Comparison of ENCODE assay signal across 10 mouse cellular contexts in genomic region chr2:33487332-33487731, GRCm38 (mm10). TPM values are rescaled to one million over a fixed set of nuclear protein-coding genes. Genes with fewer than 3 reads are reported as not detected.
DNase-seq lines count a peak whose midpoint lies in the region; ATAC-seq lines count a peak whose summit lies in the region.
"Had no signal": no experiment of that assay in that cellular context is flagged by ENCODE, and none has a peak within 500 bp of the region (broad histone marks: within the 10 kb centered on the region; RNA-seq: fewer than 3 reads in every experiment).

No protein-coding gene starts in this region.

- peak; percentile 37 for DNase-seq in kidney, postnatal 10 days
- DNase-seq in adrenal gland, adult 8-10 months: no peak
- no peak for DNase-seq in gastrocnemius, postnatal 4 days (ENCODE audit: low spot score in 2 of 2)

- H3K27ac ChIP-seq in intestine, embryonic 16.5 days (ENCODE audit: low read length): no peak overlapping the region
- H3K27ac ChIP-seq in intestine, embryonic 15.5 days: no peak overlapping the region
- peak overlapping the region; percentile 65 for H3K27ac ChIP-seq in hindbrain, embryonic 13.5 days
- H3K27ac ChIP-seq in midbrain, embryonic 16.5 days (ENCODE audit: low read length): no peak overlapping the region
- no peak overlapping the region for H3K27ac ChIP-seq in liver, embryonic 12.5 days
- H3K27ac ChIP-seq: heart, adult 2 months; liver, embryonic 13.5 days had no signal

- ATAC-seq in intestine, embryonic 16.5 days: no peak
- no peak for ATAC-seq in intestine, embryonic 15.5 days
- ATAC-seq in hindbrain, embryonic 13.5 days (ENCODE audit: low FRiP score): peak; percentile 41; the same call in 1 of the 2 replicates
- 0 out of 2 replicates have a peak, but pooled peaks have one; percentile 56 for ATAC-seq in midbrain, embryonic 16.5 days
- no peak for ATAC-seq in liver, embryonic 12.5 days

- no peaks in the 10 kb centered on the region for H3K9me3 ChIP-seq in intestine, embryonic 16.5 days (ENCODE audit: control insufficient read depth, low read length)
- H3K9me3 ChIP-seq in intestine, embryonic 15.5 days: no peaks in the 10 kb centered on the region
- no peaks in the 10 kb centered on the region for H3K9me3 ChIP-seq in hindbrain, embryonic 13.5 days
- H3K9me3 ChIP-seq in midbrain, embryonic 16.5 days (replicated peaks; ENCODE audit: control insufficient read depth, low read length, poor library complexity, severe bottlenecking): no peaks in the 10 kb centered on the region
- H3K9me3 ChIP-seq in liver, embryonic 12.5 days (replicated peaks): no peaks in the 10 kb centered on the region
- H3K9me3 ChIP-seq: liver, embryonic 13.5 days had no signal

- no peak overlapping the region for H3K4me3 ChIP-seq in intestine, embryonic 16.5 days (ENCODE audit: low read length)
- H3K4me3 ChIP-seq in intestine, embryonic 15.5 days (replicated peaks): no peak overlapping the region
- no peak overlapping the region for H3K4me3 ChIP-seq in hindbrain, embryonic 13.5 days
- no peak overlapping the region for H3K4me3 ChIP-seq in midbrain, embryonic 16.5 days (ENCODE audit: low read depth, low read length)
- H3K4me3 ChIP-seq in liver, embryonic 12.5 days: no peak overlapping the region
- H3K4me3 ChIP-seq: heart, adult 2 months; liver, embryonic 13.5 days had no signal

- WGBS in intestine, embryonic 16.5 days: 72% methylated on average over 8 of the region's 8 CpGs
- 77% methylated on average over 8 of the region's 8 CpGs for WGBS in intestine, embryonic 15.5 days
- 43% methylated on average over 8 of the region's 8 CpGs for WGBS in hindbrain, embryonic 13.5 days
- 57% methylated on average over 8 of the region's 8 CpGs for WGBS in midbrain, embryonic 16.5 days
- WGBS in liver, embryonic 12.5 days (ENCODE audit: insufficient replicate concordance): 64% methylated on average over 8 of the region's 8 CpGs

- no peaks in the 10 kb centered on the region for H3K4me1 ChIP-seq in intestine, embryonic 16.5 days (ENCODE audit: control insufficient read depth, insufficient read depth, low read length)
- no peaks in the 10 kb centered on the region for H3K4me1 ChIP-seq in intestine, embryonic 15.5 days (replicated peaks)
- H3K4me1 ChIP-seq in hindbrain, embryonic 13.5 days (replicated peaks): peaks cover 16% of the 10 kb centered on the region
- H3K4me1 ChIP-seq in midbrain, embryonic 16.5 days (ENCODE audit: control insufficient read depth, insufficient read depth, low read length): peaks cover 4% of the 10 kb centered on the region; the same call in 1 of the 2 replicates
- H3K4me1 ChIP-seq in liver, embryonic 12.5 days: no peaks in the 10 kb centered on the region
- H3K4me1 ChIP-seq: liver, embryonic 13.5 days had no signal

- H3K36me3 ChIP-seq in intestine, embryonic 16.5 days (ENCODE audit: control insufficient read depth, insufficient read depth, low read length): no peaks in the 10 kb centered on the region
- H3K36me3 ChIP-seq in intestine, embryonic 15.5 days: no peaks in the 10 kb centered on the region
- no peaks in the 10 kb centered on the region for H3K36me3 ChIP-seq in hindbrain, embryonic 13.5 days
- H3K36me3 ChIP-seq in midbrain, embryonic 16.5 days (ENCODE audit: control insufficient read depth, insufficient read depth, low read length): no peaks in the 10 kb centered on the region
- no peaks in the 10 kb centered on the region for H3K36me3 ChIP-seq in liver, embryonic 12.5 days
- H3K36me3 ChIP-seq: liver, embryonic 13.5 days had no signal

- 0 out of 2 replicates have a peak overlapping the region, but pooled peaks have one; percentile 11 for H3K9ac ChIP-seq in intestine, embryonic 16.5 days (ENCODE audit: low read depth, low read length)
- H3K9ac ChIP-seq in intestine, embryonic 15.5 days: no peak overlapping the region
- H3K9ac ChIP-seq in hindbrain, embryonic 13.5 days: peak overlapping the region; percentile 55
- H3K9ac ChIP-seq in midbrain, embryonic 16.5 days (ENCODE audit: low read depth, low read length): no peak overlapping the region
- H3K9ac ChIP-seq in liver, embryonic 12.5 days: no peak overlapping the region
- H3K9ac ChIP-seq: liver, embryonic 13.5 days had no signal

- no peaks in the 10 kb centered on the region for H3K27me3 ChIP-seq in intestine, embryonic 16.5 days (replicated peaks; ENCODE audit: control insufficient read depth, insufficient read depth, low read length)
- H3K27me3 ChIP-seq in intestine, embryonic 15.5 days (replicated peaks): no peaks in the 10 kb centered on the region
- H3K27me3 ChIP-seq in hindbrain, embryonic 13.5 days: 0 out of 2 replicates have a peak, but pooled peaks cover 18% of the 10 kb centered on the region
- H3K27me3 ChIP-seq in midbrain, embryonic 16.5 days (ENCODE audit: control insufficient read depth, insufficient read depth, low read depth, low read length): 0 out of 2 replicates have a peak, but pooled peaks cover 6% of the 10 kb centered on the region
- H3K27me3 ChIP-seq in liver, embryonic 12.5 days (replicated peaks): peaks cover 8% of the 10 kb centered on the region; the same call in 1 of the 2 replicates

- H3K4me2 ChIP-seq in intestine, embryonic 16.5 days (ENCODE audit: low read depth, low read length): no peak overlapping the region
- no peak overlapping the region for H3K4me2 ChIP-seq in intestine, embryonic 15.5 days (replicated peaks)
- H3K4me2 ChIP-seq in hindbrain, embryonic 13.5 days: no peak overlapping the region
- H3K4me2 ChIP-seq in midbrain, embryonic 16.5 days (ENCODE audit: low read length): no peak overlapping the region
- H3K4me2 ChIP-seq in liver, embryonic 12.5 days: no peak overlapping the region
- H3K4me2 ChIP-seq: liver, embryonic 13.5 days had no signal

RNA-seq across cellular contexts. Expression of gene Zbtb43, which starts 19.0 kb away (rescaled TPM):
- polyA plus RNA-seq in intestine, embryonic 16.5 days (2015; fragmentation: Nextera tagmentation; extraction: Ambion mirVana): 10.8 and 13.5 TPM in 2 replicates
- polyA plus RNA-seq in intestine, embryonic 15.5 days (2015; fragmentation: Nextera tagmentation; extraction: Ambion mirVana): 13.0 and 15.3 TPM in 2 replicates
- 27.7 and 28.2 TPM in 2 replicates for polyA plus RNA-seq in hindbrain, embryonic 13.5 days (2015; fragmentation: Nextera tagmentation; extraction: Ambion mirVana)
- polyA plus RNA-seq in midbrain, embryonic 16.5 days (2015; fragmentation: Nextera tagmentation; extraction: Ambion mirVana): 26.0 and 27.7 TPM in 2 replicates
- 10 to 100 TPM; 18.1 to 24.5 (median 22.5) TPM for total RNA-seq in adrenal gland, adult 8-10 months (2022)
- 10 to 100 TPM; 15.7 to 18.1 TPM for total RNA-seq in gastrocnemius, postnatal 4 days (2021)
- polyA plus RNA-seq in liver, embryonic 12.5 days (2016; fragmentation: Nextera tagmentation; extraction: Ambion mirVana): 8.4 TPM in 2 replicates

RNA-seq across cellular contexts. Expression of gene Zbtb34, which starts 56.2 kb away (rescaled TPM):
- polyA plus RNA-seq in intestine, embryonic 16.5 days (2015; fragmentation: Nextera tagmentation; extraction: Ambion mirVana): 2.8 and 3.9 TPM in 2 replicates
- 4.5 and 4.8 TPM in 2 replicates for polyA plus RNA-seq in intestine, embryonic 15.5 days (2015; fragmentation: Nextera tagmentation; extraction: Ambion mirVana)
- polyA plus RNA-seq in hindbrain, embryonic 13.5 days (2015; fragmentation: Nextera tagmentation; extraction: Ambion mirVana): 7.2 and 9.2 TPM in 2 replicates
- 7.6 TPM in 2 replicates for polyA plus RNA-seq in midbrain, embryonic 16.5 days (2015; fragmentation: Nextera tagmentation; extraction: Ambion mirVana)
- 10 to 100 TPM in 1 of 4 experiments, 1 to 10 TPM in 3; 6.9 to 12.1 (median 8.7) TPM for total RNA-seq in adrenal gland, adult 8-10 months (2022)
- total RNA-seq in gastrocnemius, postnatal 4 days (2021): 10 to 100 TPM; 17.3 to 18.4 TPM
- polyA plus RNA-seq in liver, embryonic 12.5 days (2016; fragmentation: Nextera tagmentation; extraction: Ambion mirVana): 3.6 and 3.7 TPM in 2 replicates

Comparison
In these comparisons a context has a peak if more than half of its experiments do, and no peak if none do; other contexts are left out.
1. H3K9ac ChIP-seq: peak in intestine, embryonic 16.5 days (single experiment) and hindbrain, embryonic 13.5 days (single experiment); none in intestine, embryonic 15.5 days (single experiment), midbrain, embryonic 16.5 days (single experiment) and liver, embryonic 12.5 days (single experiment).
2. ATAC-seq: peak in hindbrain, embryonic 13.5 days (single experiment) and midbrain, embryonic 16.5 days (single experiment); none in intestine, embryonic 16.5 days (single experiment), intestine, embryonic 15.5 days (single experiment) and liver, embryonic 12.5 days (single experiment).